Mouse (Mus musculus) 3134 (cell line): Measurements from ENCODE around the gene Col6a6.
"Not testable (repeated sequence)": the region's sequence is repeated elsewhere in the genome, so short reads cannot be mapped to it uniquely, and the experiment has no call there.

Source experiments
- DNase-seq: peaks from one replicate; pipeline ENCODE4 v3.0.0-alpha.2; 2011; ENCODE audit warnings: low spot score; ENCODE audit not compliant: insufficient read length; ENCODE audit errors: extremely low read depth

Col6a6 gene

DNA sequence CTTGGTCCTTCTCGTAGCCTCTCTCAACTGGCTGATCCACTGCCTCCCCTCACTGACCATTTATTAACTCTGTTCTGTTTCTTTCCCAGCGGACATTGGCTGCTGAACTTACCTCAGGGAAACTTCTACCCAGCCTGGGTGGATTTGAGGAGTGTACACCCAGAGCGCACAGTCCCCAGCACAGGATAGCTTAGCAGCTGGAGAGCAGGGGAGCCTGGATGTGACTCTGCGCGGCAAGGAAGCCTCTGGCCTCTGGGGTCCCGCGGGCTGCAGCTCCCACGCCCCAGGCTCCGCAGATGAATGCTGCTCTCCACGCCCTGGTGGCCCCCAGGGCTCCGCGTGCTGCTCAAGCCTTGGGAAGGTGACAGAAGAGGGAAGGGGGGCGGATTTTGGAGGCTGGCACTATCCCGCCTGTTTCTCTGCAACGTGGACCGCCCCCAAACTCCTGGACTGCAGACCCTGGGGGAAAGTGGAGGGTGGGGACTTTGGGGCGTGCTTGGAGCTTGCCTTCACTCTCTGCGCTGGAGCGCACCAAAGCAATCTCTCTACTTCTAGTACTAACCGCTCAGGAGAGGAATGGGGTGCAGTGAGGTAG lies at the start of gene Col6a6:
Gene Col6a6 (minus strand): TSS at position 370 of the 595 bp plus-strand sequence.
- no peak for DNase-seq

- DNase-seq: no peak
Measured at GRCm38 (mm10) chr9:105876124-105876523, 48.2 kb upstream of the Col6a6 start.

DNA sequence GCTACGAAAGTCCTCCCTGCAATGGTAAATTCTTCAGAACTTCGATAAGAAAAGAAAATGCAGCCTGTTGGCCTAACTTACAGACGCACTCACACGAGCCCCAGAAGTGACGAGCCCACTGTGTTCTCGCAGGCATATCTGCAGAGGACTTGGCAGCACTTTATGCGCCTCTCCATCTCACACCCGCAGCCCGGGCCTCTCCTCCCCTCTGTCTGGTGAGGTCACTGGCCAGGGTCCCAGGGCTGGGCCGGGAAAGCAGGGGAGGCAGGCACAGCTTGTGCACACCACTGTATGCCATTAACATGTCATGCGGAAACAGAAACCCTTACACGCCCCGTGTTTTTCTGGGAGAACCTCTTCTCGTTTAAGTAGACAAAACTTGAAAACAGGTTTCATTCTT lies 43.7 kb upstream of the Col6a6 start:
- DNase-seq: no peak

- peak; percentile 11 for DNase-seq
Measured at GRCm38 (mm10) chr9:105857773-105858172, 29.8 kb upstream of the Col6a6 start.

DNA sequence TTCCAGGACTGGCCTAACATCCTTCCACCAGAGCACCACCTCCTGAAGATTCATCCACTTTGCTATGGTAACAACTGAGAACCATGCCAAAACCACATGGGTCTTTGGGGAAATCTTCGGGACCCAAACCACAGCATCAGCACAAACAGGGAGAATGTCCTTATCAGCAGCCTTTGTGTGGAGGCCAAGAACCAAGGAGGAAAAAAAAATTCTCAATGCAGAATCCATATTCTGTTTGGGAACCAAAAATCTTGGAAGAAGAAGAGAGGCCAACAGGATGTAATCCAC lies 24.8 kb upstream of the Col6a6 start:
- DNase-seq: no peak

- no peak for DNase-seq
Measured at GRCm38 (mm10) chr9:105852015-105852777, 24.2 kb upstream of the Col6a6 start.

- no peak for DNase-seq
Measured at GRCm38 (mm10) chr9:105851011-105851410, 23.1 kb upstream of the Col6a6 start.

- no peak for DNase-seq
Measured at GRCm38 (mm10) chr9:105848396-105848795, 20.4 kb upstream of the Col6a6 start.

GRCm38 (mm10) chr9:105847261-105847660 lies 19.3 kb upstream of the Col6a6 start:
- no peak for DNase-seq

DNA sequence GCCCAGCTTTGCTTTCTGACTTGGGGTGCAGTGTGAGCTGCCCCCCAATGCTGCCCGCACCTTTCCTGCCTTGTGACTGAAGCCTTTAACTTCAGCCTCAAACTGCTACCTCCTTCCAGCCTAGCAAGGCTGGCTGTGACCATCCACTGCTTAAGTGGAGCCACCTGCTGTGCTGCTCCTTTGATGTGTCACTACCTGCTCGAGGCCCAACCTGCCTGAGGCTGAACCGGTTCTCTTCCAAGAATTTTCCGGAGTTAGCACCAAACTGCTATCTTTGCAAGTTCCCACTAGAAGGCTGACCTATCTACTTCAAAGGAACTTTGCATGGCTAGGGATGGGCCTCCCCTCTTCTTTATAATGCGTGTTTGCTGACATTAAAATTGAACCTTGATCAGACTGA lies 13.4 kb upstream of the Col6a6 start:
- not testable (repeated sequence) for DNase-seq

DNA sequence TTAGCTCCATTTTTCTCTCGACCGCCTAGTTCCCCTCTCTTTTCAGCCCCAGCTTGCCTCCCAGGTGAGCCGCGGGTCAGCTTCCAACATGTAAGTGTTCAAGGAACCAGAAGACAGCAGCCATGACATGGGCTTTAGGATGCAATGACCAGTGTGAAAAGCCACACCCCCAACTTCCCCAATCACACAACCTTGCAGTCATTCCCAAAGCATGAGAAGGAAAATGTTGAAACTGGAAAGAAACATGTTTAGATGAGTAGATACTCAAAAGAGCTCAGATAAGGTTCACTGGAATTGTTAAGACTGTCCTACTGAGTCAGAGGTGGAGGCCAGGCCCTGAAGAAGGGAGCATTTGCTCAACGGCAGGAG lies 11.2 kb upstream of the Col6a6 start:
- no peak for DNase-seq

GRCm38 (mm10) chr9:105838396-105839146 lies 10.6 kb upstream of the Col6a6 start:
- no peak for DNase-seq

DNA sequence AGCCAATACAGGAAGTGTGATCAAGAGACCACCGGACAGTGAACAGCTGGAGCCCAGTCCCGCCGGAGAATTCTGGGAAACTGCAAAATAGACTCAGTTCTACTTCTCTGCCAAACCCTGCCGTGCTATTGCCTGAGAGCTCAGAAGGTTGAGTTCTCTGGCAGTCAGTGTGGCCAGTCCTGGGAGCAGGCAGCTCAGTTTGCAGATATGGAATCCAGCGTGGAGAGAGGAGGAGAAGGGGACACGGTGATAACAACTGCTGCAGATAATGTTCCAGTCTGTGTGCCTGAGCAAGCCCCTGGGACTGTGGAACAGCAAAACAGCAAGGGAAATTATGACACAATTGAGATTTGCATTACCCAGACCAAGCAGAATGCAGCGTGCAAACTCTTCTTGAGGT lies 7.6 kb upstream of the Col6a6 start:
- no peak for DNase-seq

- DNase-seq: no peak
Measured at GRCm38 (mm10) chr9:105834799-105835198, 6.8 kb upstream of the Col6a6 start.

GRCm38 (mm10) chr9:105831291-105831690 lies 3.3 kb upstream of the Col6a6 start:
- DNase-seq: no peak

GRCm38 (mm10) chr9:105827076-105827647 lies 798 bp downstream of the Col6a6 start:
- DNase-seq: no peak

GRCm38 (mm10) chr9:105820711-105821110 lies 7.2 kb downstream of the Col6a6 start:
- DNase-seq: no peak

DNA sequence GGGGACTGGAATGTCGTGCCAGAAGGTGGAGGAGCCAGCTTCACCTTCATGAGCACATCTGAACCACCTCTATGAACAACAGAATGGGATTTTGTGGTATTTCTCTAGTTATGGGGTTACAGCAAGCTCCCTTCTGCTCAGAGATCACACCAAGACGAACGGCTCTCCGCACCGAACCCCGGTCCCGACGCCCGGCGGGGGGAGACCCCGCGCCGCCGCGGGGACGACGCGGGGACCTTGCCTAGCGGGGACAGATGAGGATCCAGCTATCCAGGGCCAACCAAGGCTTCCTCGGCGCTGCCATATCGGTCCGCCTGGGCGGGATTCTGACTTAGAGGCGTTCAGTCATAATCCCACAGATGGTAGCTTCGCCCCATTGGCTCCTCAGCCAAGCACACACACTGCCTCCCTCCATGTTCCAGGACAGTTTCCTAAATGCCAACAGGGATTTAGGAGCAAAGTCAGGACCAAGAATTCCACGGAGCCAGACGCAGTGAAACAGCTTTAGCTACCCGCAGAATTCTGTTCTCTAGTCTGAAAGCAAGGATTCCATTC lies 8.7 kb downstream of the Col6a6 start:
- no peak for DNase-seq

- DNase-seq: no peak
Measured at GRCm38 (mm10) chr9:105814436-105814835, 13.5 kb downstream of the Col6a6 start.

DNA sequence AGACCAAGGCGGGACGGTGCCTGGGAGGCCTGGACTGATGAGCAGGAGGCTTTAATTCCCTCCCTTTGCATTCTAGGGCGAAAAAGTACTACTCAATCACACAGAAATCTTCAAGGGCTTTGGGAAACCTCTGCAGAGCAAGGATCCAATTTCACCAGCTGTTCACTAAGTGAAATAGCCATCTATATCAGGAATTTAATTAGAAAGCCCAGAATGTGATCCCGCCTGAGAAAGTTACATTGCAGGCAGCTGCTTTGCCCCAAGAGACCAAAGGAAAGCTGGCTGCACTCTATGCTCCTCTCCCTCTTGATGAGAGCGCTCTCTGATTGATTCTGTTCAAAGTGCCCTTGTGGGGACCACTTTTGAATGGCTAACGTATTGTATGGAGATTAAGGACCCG lies 16.5 kb downstream of the Col6a6 start:
- DNase-seq: no peak

DNA sequence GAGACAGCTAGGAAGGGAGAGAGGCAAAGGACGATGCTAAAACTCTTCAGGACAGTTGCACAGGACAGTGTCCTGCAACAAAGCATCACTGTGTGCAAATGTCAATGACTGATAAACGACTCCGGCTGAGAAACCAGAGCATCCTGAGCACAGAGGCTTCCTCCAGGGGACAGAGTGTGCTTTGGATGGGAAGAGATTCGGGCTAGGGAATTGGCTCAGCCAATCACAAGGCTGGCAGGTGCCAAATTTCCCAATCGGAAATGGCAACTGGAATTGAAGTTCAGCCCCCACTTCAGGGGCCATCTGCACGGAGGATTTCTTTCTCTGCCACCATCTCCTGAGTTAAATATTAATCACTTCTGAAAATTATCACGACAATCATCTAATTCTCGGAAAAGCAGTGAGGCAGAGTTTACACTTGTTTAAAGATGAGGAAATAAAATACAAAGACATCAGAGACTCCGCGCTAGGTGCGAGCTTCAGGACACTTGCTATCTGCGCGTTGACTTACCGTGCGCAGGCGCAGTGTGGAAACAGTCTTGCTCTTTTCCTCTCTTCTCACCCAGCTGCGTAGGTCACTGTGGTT lies 18.9 kb downstream of the Col6a6 start:
- DNase-seq: no peak
